Mouse (Mus musculus) kidney, postnatal 10 days (tissue): ENCODE results near the gene Prpmp5.
"Not testable (repeated sequence)": the region's sequence is repeated elsewhere in the genome, so short reads cannot be mapped to it uniquely, and the experiment has no call there.

Experiments
- DNase-seq: peaks from one replicate; pipeline ENCODE4 v3.0.0; 2021; ENCODE audit warnings: mixed read lengths

Prpmp5 gene

GRCm38 (mm10) chr6:132314657-132315056, at the start of gene Prpmp5:
Gene Prpmp5 (minus strand): TSS chr6:132314757.
- DNase-seq = not testable (repeated sequence)

GRCm38 (mm10) chr6:132364034-132364433, 49.5 kb upstream of the Prpmp5 start, which contains the start of gene Gm8882:
Gene Gm8882 (minus strand): TSS chr6:132364134.
- not testable (repeated sequence) for DNase-seq
